ENCODE assay signal across 9 mouse cellular contexts in the genomic region with DNA sequence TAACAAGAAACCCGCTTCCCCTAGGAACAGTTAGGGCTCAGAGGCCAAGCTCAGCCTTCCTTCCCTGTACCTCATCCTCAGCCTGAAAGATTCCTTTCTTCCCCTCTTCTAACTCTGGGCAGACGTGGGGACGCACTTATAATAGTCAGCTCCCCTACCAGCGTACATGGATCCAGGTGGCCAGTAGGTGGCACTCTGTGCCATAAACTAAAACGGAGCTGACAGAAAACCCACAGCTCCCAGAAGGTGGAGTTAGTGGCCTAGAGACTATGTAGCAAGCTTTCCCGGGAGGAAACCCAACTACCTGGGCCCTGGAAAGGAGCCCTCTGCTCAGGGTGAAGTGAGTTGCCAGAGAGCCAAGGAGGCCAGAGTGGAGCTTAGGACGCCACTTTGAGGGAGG. TPM values are rescaled to one million over a fixed set of nuclear protein-coding genes. Genes with fewer than 3 reads are reported as not detected.
A peak's percentile ranks its signal among the peaks of the same experiment; 100 is the strongest.
DNase-seq lines count a peak whose midpoint lies in the region; ATAC-seq and TF ChIP-seq lines count a peak whose summit lies in the region.
"Had no signal": no experiment of that assay in that cellular context is flagged by ENCODE, and none has a peak within 500 bp of the region (broad histone marks: within the 10 kb centered on the region; RNA-seq: fewer than 3 reads in every experiment).

No protein-coding gene starts in this region.

- no peak for ATAC-seq in activated CD4-positive, CD25-positive, alpha-beta regulatory T cell, adult 4 months

- H3K9me3 ChIP-seq in embryonic facial prominence, embryonic 10.5 days, result no peaks in the 10 kb centered on the region
- no peaks in the 10 kb centered on the region for H3K9me3 ChIP-seq in heart, embryonic 10.5 days
- H3K9me3 ChIP-seq: limb, embryonic 15.5 days had no signal

- H3K27ac ChIP-seq in embryonic facial prominence, embryonic 10.5 days (replicated peaks), result peak overlapping the region; percentile 20; the same call in 1 of the 2 replicates
- no peak overlapping the region for H3K27ac ChIP-seq in heart, embryonic 10.5 days
- H3K27ac ChIP-seq in small intestine, adult 2 months (ENCODE audit: insufficient read depth, low read depth, low read length), result no peak overlapping the region
- H3K27ac ChIP-seq: limb, embryonic 15.5 days had no signal

- 0 out of 2 replicates have a peak, but pooled peaks cover 6% of the 10 kb centered on the region for H3K4me1 ChIP-seq in embryonic facial prominence, embryonic 10.5 days
- no peaks in the 10 kb centered on the region; the same call in 1 of the 2 replicates for H3K4me1 ChIP-seq in heart, embryonic 10.5 days
- no peaks in the 10 kb centered on the region; the same call in 1 of the 2 replicates for H3K4me1 ChIP-seq in small intestine, adult 2 months (ENCODE audit: control insufficient read depth, insufficient read depth, insufficient read length, low read length)

- peaks cover 54% of the 10 kb centered on the region for H3K36me3 ChIP-seq in embryonic facial prominence, embryonic 10.5 days (replicated peaks)
- peaks cover 31% of the 10 kb centered on the region for H3K36me3 ChIP-seq in heart, embryonic 10.5 days
- no peaks in the 10 kb centered on the region for H3K36me3 ChIP-seq in small intestine, adult 2 months (ENCODE audit: control insufficient read depth, insufficient read depth, low read length)

- no peaks in the 10 kb centered on the region for H3K27me3 ChIP-seq in embryonic facial prominence, embryonic 10.5 days (replicated peaks; ENCODE audit: low read depth, poor library complexity, severe bottlenecking)
- no peaks in the 10 kb centered on the region for H3K27me3 ChIP-seq in heart, embryonic 10.5 days (ENCODE audit: insufficient read depth, poor library complexity, severe bottlenecking)
- H3K27me3 ChIP-seq in small intestine, adult 2 months (ENCODE audit: control insufficient read depth, insufficient read depth, low read length), result no peaks in the 10 kb centered on the region
- H3K27me3 ChIP-seq: limb, embryonic 15.5 days had no signal

- no peak for TF ChIP-seq POLR2A in small intestine, adult 2 months (IDR thresholded peaks at IDR 0.05; ENCODE audit: low read depth, low read length)

- WGBS in embryonic facial prominence, embryonic 10.5 days, result 26% methylated on average over 7 of the region's 7 CpGs
- WGBS in heart, embryonic 10.5 days, result 26% methylated on average over 7 of the region's 7 CpGs
- 17% methylated on average over 7 of the region's 7 CpGs for WGBS in small intestine, adult 2 months

- TF ChIP-seq CTCF in small intestine, adult 2 months (IDR thresholded peaks at IDR 0.05; ENCODE audit: extremely low read depth, insufficient read length, insufficient replicate concordance, low read depth, low read length), result peak; percentile 80; the same call in 1 of the 2 replicates

- H3K4me3 ChIP-seq in embryonic facial prominence, embryonic 10.5 days, result no peak overlapping the region
- H3K4me3 ChIP-seq in heart, embryonic 10.5 days, result no peak overlapping the region
- no peak overlapping the region for H3K4me3 ChIP-seq in small intestine, adult 2 months (ENCODE audit: low read depth, low read length)
- H3K4me3 ChIP-seq: limb, embryonic 15.5 days had no signal

- peak; percentile 65 for DNase-seq in MEL-GATA-1-ER (ENCODE audit: extremely low read depth, low read depth)
- DNase-seq in adrenal gland, postnatal 36 days, result peak; percentile 84 to 85
- DNase-seq in embryonic facial prominence, embryonic 10.5 days (ENCODE audit: low spot score), result peak; percentile 75
- peak; percentile 85 for DNase-seq in heart, embryonic 10.5 days (ENCODE audit: low spot score)
- peak; percentile 29 for DNase-seq in layer of hippocampus, adult 9-10 months (ENCODE audit: low spot score)
- DNase-seq in lung, postnatal 4 days, result peak; percentile 74 to 84

RNA-seq across cellular contexts. Expression of gene Ptgis, which starts 18.3 kb away (rescaled TPM):
- 10 to 100 TPM; 24.7 to 31.7 TPM for total RNA-seq in adrenal gland, postnatal 36 days (2021)
- polyA plus RNA-seq in embryonic facial prominence, embryonic 10.5 days (2016; fragmentation: Nextera tagmentation; extraction: Ambion mirVana), result 13.7 and 14.6 TPM in 2 replicates
- 16.3 and 21.4 TPM in 2 replicates for polyA plus RNA-seq in heart, embryonic 10.5 days (2016; fragmentation: Nextera tagmentation; extraction: Ambion mirVana)
- 3.2 and 5.2 TPM in 2 replicates for polyA plus RNA-seq in small intestine, adult 2 months (2012; rRNA removed)
- under 1 TPM in 1 of 2 experiments, not detected in 1; 0.17 TPM for polyA plus RNA-seq in activated CD4-positive, CD25-positive, alpha-beta regulatory T cell, adult 4 months (2017; shearing (Covaris generic))

RNA-seq across cellular contexts. Expression of gene Kcnb1, which starts 32.2 kb away (rescaled TPM):
- 10 to 100 TPM; 13.7 to 20.7 TPM for total RNA-seq in adrenal gland, postnatal 36 days (2021)
- 0.40 and 0.52 TPM in 2 replicates for polyA plus RNA-seq in embryonic facial prominence, embryonic 10.5 days (2016; fragmentation: Nextera tagmentation; extraction: Ambion mirVana)
- polyA plus RNA-seq in heart, embryonic 10.5 days (2016; fragmentation: Nextera tagmentation; extraction: Ambion mirVana), result 0.16 and 0.21 TPM in 2 replicates
- polyA plus RNA-seq in small intestine, adult 2 months (2012; rRNA removed), result 2.2 and 2.7 TPM in 2 replicates
- under 1 TPM; 0.61 to 0.96 TPM for polyA plus RNA-seq in activated CD4-positive, CD25-positive, alpha-beta regulatory T cell, adult 4 months (2017; shearing (Covaris generic))

Comparison
In these comparisons a context has a peak if more than half of its experiments do, and no peak if none do; other contexts are left out.
1. DNase-seq: peak in every context shown above with its lines; median percentile 85 in heart, embryonic 10.5 days; 84 in adrenal gland, postnatal 36 days; 79 in lung, postnatal 4 days; 75 in embryonic facial prominence, embryonic 10.5 days; 65 in MEL-GATA-1-ER; 29 in layer of hippocampus, adult 9-10 months.